Comparison of ENCODE assay signal across 8 mouse cellular contexts in the genomic region with DNA sequence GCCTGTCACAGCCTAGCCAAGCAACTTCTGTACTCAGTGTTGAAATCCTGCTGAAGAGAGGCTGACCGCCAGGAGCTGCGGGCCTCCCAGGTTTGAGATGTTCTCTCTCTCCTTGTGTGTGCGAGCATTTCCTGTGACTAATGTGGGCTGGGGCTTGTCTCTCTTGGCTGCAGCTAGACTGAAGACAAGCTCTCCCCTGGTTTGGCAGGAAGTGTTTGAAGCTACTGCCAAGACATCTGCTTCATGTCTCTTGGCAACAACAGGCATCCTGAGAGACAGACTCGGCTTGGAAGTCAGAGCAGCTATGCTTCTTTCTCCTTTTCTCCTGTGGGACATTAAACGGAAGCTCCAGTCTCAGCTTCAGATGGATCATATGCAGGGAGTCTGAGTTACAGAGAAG. TPM values are rescaled to one million over a fixed set of nuclear protein-coding genes. Genes with fewer than 3 reads are reported as not detected.
DNase-seq lines count a peak whose midpoint lies in the region; ATAC-seq and TF ChIP-seq lines count a peak whose summit lies in the region.

No protein-coding gene starts in this region.

- no peak overlapping the region for H3K4me2 ChIP-seq in heart, embryonic 12.5 days
- no peak overlapping the region for H3K4me2 ChIP-seq in liver, embryonic 11.5 days
- no peak overlapping the region for H3K4me2 ChIP-seq in neural tube, embryonic 15.5 days

- DNase-seq in 3134 (ENCODE audit: extremely low read depth, insufficient read length, low spot score), result peak; percentile 79
- DNase-seq in kidney, postnatal 10 days, result peak; percentile 79
- no peak for DNase-seq in liver, embryonic 11.5 days (ENCODE audit: low spot score)
- no peak for DNase-seq in spleen, postnatal 10 days (ENCODE audit: low spot score in 2 of 2)

- H3K27ac ChIP-seq in embryonic fibroblast, embryonic 13.5 days (ENCODE audit: insufficient read depth, low read length), result 0 out of 2 replicates have a peak overlapping the region, but pooled peaks have one; percentile 25
- H3K27ac ChIP-seq in heart, embryonic 12.5 days (ENCODE audit: poor library complexity, severe bottlenecking), result peak overlapping the region; percentile 62
- peak overlapping the region; percentile 21; the same call in 1 of the 2 replicates for H3K27ac ChIP-seq in liver, embryonic 11.5 days (ENCODE audit: low read depth, low read length)
- H3K27ac ChIP-seq in neural tube, embryonic 15.5 days (replicated peaks), result peak overlapping the region; percentile 67

- ATAC-seq in activated CD4-positive, CD25-positive, alpha-beta regulatory T cell, adult 4 months, result peak; percentile 73
- ATAC-seq in heart, embryonic 12.5 days (ENCODE audit: insufficient number of reproducible peaks, low FRiP score), result peak; percentile 86
- no peak for ATAC-seq in liver, embryonic 11.5 days (replicated peaks; ENCODE audit: low FRiP score)
- ATAC-seq in neural tube, embryonic 15.5 days (ENCODE audit: low FRiP score), result peak; percentile 84

- no peak overlapping the region for H3K4me3 ChIP-seq in embryonic fibroblast, embryonic 13.5 days (ENCODE audit: insufficient read depth, low read length)
- no peak overlapping the region for H3K4me3 ChIP-seq in heart, embryonic 12.5 days
- H3K4me3 ChIP-seq in liver, embryonic 11.5 days (ENCODE audit: low read depth, low read length), result no peak overlapping the region
- no peak overlapping the region for H3K4me3 ChIP-seq in neural tube, embryonic 15.5 days (replicated peaks)

- no peak for TF ChIP-seq POLR2A in embryonic fibroblast, embryonic 13.5 days (IDR thresholded peaks at IDR 0.05; ENCODE audit: low read depth, low read length)

- TF ChIP-seq CTCF in embryonic fibroblast, embryonic 13.5 days (IDR thresholded peaks at IDR 0.05; ENCODE audit: borderline replicate concordance, insufficient read depth, low read length), result no peak

- no peaks in the 10 kb centered on the region for H3K36me3 ChIP-seq in heart, embryonic 12.5 days
- H3K36me3 ChIP-seq in liver, embryonic 11.5 days (ENCODE audit: control insufficient read depth, insufficient read depth, low read length), result no peaks in the 10 kb centered on the region
- H3K36me3 ChIP-seq in neural tube, embryonic 15.5 days, result no peaks in the 10 kb centered on the region

- 24% methylated on average over 5 of the region's 5 CpGs for WGBS in heart, embryonic 12.5 days
- 41% methylated on average over 5 of the region's 5 CpGs for WGBS in liver, embryonic 11.5 days
- WGBS in neural tube, embryonic 15.5 days, result 59% methylated on average over 5 of the region's 5 CpGs

- H3K9ac ChIP-seq in heart, embryonic 12.5 days, result no peak overlapping the region
- no peak overlapping the region for H3K9ac ChIP-seq in liver, embryonic 11.5 days (ENCODE audit: low read depth, low read length)
- H3K9ac ChIP-seq in neural tube, embryonic 15.5 days (replicated peaks), result no peak overlapping the region

- no peaks in the 10 kb centered on the region for H3K27me3 ChIP-seq in heart, embryonic 12.5 days (replicated peaks)
- no peaks in the 10 kb centered on the region for H3K27me3 ChIP-seq in liver, embryonic 11.5 days (replicated peaks; ENCODE audit: control insufficient read depth, insufficient read depth, low read length)
- H3K27me3 ChIP-seq in neural tube, embryonic 15.5 days (replicated peaks), result no peaks in the 10 kb centered on the region

- H3K4me1 ChIP-seq in embryonic fibroblast, embryonic 13.5 days (ENCODE audit: control insufficient read depth, insufficient read depth, low read length), result peaks cover 5% of the 10 kb centered on the region; the same call in 1 of the 2 replicates
- peaks cover 21% of the 10 kb centered on the region for H3K4me1 ChIP-seq in heart, embryonic 12.5 days (replicated peaks)
- no peaks in the 10 kb centered on the region for H3K4me1 ChIP-seq in liver, embryonic 11.5 days (replicated peaks; ENCODE audit: control insufficient read depth, insufficient read depth, low read length)
- peaks cover 13% of the 10 kb centered on the region for H3K4me1 ChIP-seq in neural tube, embryonic 15.5 days

- H3K9me3 ChIP-seq in heart, embryonic 12.5 days (replicated peaks), result no peaks in the 10 kb centered on the region
- no peaks in the 10 kb centered on the region for H3K9me3 ChIP-seq in liver, embryonic 11.5 days (ENCODE audit: control insufficient read depth, low read length)
- H3K9me3 ChIP-seq in neural tube, embryonic 15.5 days (replicated peaks), result no peaks in the 10 kb centered on the region

RNA-seq across cellular contexts. Expression of gene Hs1bp3, which starts 44.2 kb away (rescaled TPM):
- polyA plus RNA-seq in activated CD4-positive, CD25-positive, alpha-beta regulatory T cell, adult 4 months (2017; shearing (Covaris generic)), result 1 to 10 TPM; 3.3 TPM
- polyA plus RNA-seq in embryonic fibroblast, embryonic 13.5 days (2011; ENCODE audit: insufficient read length, low read depth, missing spikeins), result 20.5 and 22.9 TPM in 2 replicates
- polyA plus RNA-seq in heart, embryonic 12.5 days (2016; fragmentation: Nextera tagmentation; extraction: Ambion mirVana), result 16.5 and 18.3 TPM in 2 replicates
- 8.6 and 8.8 TPM in 2 replicates for polyA plus RNA-seq in liver, embryonic 11.5 days (2014; fragmentation: Nextera tagmentation; extraction: Ambion mirVana)
- polyA plus RNA-seq in neural tube, embryonic 15.5 days (2015; fragmentation: Nextera tagmentation; extraction: Ambion mirVana), result 8.0 and 10.3 TPM in 2 replicates

RNA-seq across cellular contexts. Expression of gene Gdf7, which starts 55.7 kb away (rescaled TPM):
- not detected for polyA plus RNA-seq in activated CD4-positive, CD25-positive, alpha-beta regulatory T cell, adult 4 months (2017; shearing (Covaris generic))
- 0.70 and 1.4 TPM in 2 replicates for polyA plus RNA-seq in embryonic fibroblast, embryonic 13.5 days (2011; ENCODE audit: insufficient read length, low read depth, missing spikeins)
- 0.24 and 0.27 TPM in 2 replicates for polyA plus RNA-seq in heart, embryonic 12.5 days (2016; fragmentation: Nextera tagmentation; extraction: Ambion mirVana)
- not detected in 2 replicates for polyA plus RNA-seq in liver, embryonic 11.5 days (2014; fragmentation: Nextera tagmentation; extraction: Ambion mirVana)
- 0.14 TPM in 1 of 2 replicates, not detected in the other for polyA plus RNA-seq in neural tube, embryonic 15.5 days (2015; fragmentation: Nextera tagmentation; extraction: Ambion mirVana)

Comparison
In these comparisons a context has a peak if more than half of its experiments do, and no peak if none do; other contexts are left out.
1. DNase-seq: peak in 3134 (single experiment) and kidney, postnatal 10 days (single experiment); none in liver, embryonic 11.5 days (single experiment) and spleen, postnatal 10 days (0 of 2).
2. Peak in every context shown above with its lines, with median percentiles within 50 percentile points of each other: H3K27ac ChIP-seq.